Mouse (Mus musculus) gastrocnemius, postnatal 14 days (tissue): ENCODE data around the gene Lrp2. TPM values are rescaled to one million over a fixed set of nuclear protein-coding genes. Genes with fewer than 3 reads are reported as not detected.

Source experiments
- DNase-seq: peaks from one replicate; pipeline ENCODE4 v3.0.0; 2021; ENCODE audit warnings: mixed read lengths
- intact Hi-C: fragments of 180-260 bp; cut with DNase I; formaldehyde crosslinking; loops from one replicate; pipeline ENCODE4 v1.15.1; 2025; ENCODE audit warnings: low total_unique reads
- total RNA-seq, 2 experiments: library from RNA; stranded (reverse); gene quantifications; 2 replicates each; pipeline ENCODE4 v1.2.3; 2021

The Lrp2 gene
- total RNA-seq, 2 experiments from 2014 or later, result not detected

GRCm38 (mm10) chr2:69531528-69532055, 54.3 kb downstream of the Lrp2 start:
- intact Hi-C loops, result no loop called here
- DNase-seq, result no peak

- intact Hi-C loops, result no loop called here
Measured at GRCm38 (mm10) chr2:69530691-69531527, 55.0 kb downstream of the Lrp2 start.

GRCm38 (mm10) chr2:69530126-69530525, 55.7 kb downstream of the Lrp2 start:
- intact Hi-C loops, result no loop called here

More at GRCm38 (mm10) chr2:69530691-69531527, 55.0 kb downstream of the Lrp2 start:
- no peak for DNase-seq

GRCm38 (mm10) chr2:69520273-69520672, 65.6 kb downstream of the Lrp2 start:
- intact Hi-C loops, result no loop called here
- no peak for DNase-seq

More at GRCm38 (mm10) chr2:69530126-69530525, 55.7 kb downstream of the Lrp2 start:
- no peak for DNase-seq

- DNase-seq, result no peak
- intact Hi-C loops, result no loop called here
Measured at GRCm38 (mm10) chr2:69518307-69518706, 67.6 kb downstream of the Lrp2 start.

GRCm38 (mm10) chr2:69511766-69512165, 74.1 kb downstream of the Lrp2 start:
- no peak for DNase-seq
- intact Hi-C loops, result no loop called here

- intact Hi-C loops, result no loop called here
Measured at GRCm38 (mm10) chr2:69500357-69500756, 85.5 kb downstream of the Lrp2 start.

GRCm38 (mm10) chr2:69493130-69493529, 92.7 kb downstream of the Lrp2 start:
- intact Hi-C loops, result no loop called here
- no peak for DNase-seq

More at GRCm38 (mm10) chr2:69500357-69500756, 85.5 kb downstream of the Lrp2 start:
- DNase-seq, result no peak

- intact Hi-C loops, result no loop called here
Measured at GRCm38 (mm10) chr2:69480965-69481364, 104.9 kb downstream of the Lrp2 start.

GRCm38 (mm10) chr2:69479859-69480258, 106.0 kb downstream of the Lrp2 start:
- intact Hi-C loops, result no loop called here
- no peak for DNase-seq

More at GRCm38 (mm10) chr2:69480965-69481364, 104.9 kb downstream of the Lrp2 start:
- no peak for DNase-seq

- intact Hi-C loops, result no loop called here
Measured at GRCm38 (mm10) chr2:69476901-69477300, 109.0 kb downstream of the Lrp2 start.

GRCm38 (mm10) chr2:69475177-69475576, 110.7 kb downstream of the Lrp2 start:
- intact Hi-C loops, result no loop called here
- DNase-seq, result no peak

More at GRCm38 (mm10) chr2:69476901-69477300, 109.0 kb downstream of the Lrp2 start:
- DNase-seq, result no peak

- intact Hi-C loops, result no loop called here
- no peak for DNase-seq
Measured at GRCm38 (mm10) chr2:69471837-69472236, 114.0 kb downstream of the Lrp2 start.

GRCm38 (mm10) chr2:69463609-69464008, 122.3 kb downstream of the Lrp2 start:
- no peak for DNase-seq
- intact Hi-C loops, result no loop called here

GRCm38 (mm10) chr2:69459481-69459880, 126.4 kb downstream of the Lrp2 start:
- intact Hi-C loops, result no loop called here
- no peak for DNase-seq

- intact Hi-C loops, result no loop called here
- no peak for DNase-seq
Measured at GRCm38 (mm10) chr2:69451128-69451527, 134.7 kb downstream of the Lrp2 start.

- intact Hi-C loops, result no loop called here
- DNase-seq, result no peak
Measured at GRCm38 (mm10) chr2:69448581-69448980, 137.3 kb downstream of the Lrp2 start.

- intact Hi-C loops, result no loop called here
- no peak for DNase-seq
Measured at GRCm38 (mm10) chr2:69445896-69446472, 139.9 kb downstream of the Lrp2 start.

GRCm38 (mm10) chr2:69441656-69442055, 144.2 kb downstream of the Lrp2 start:
- DNase-seq, result no peak
- intact Hi-C loops, result no loop called here

- DNase-seq, result peak; percentile 49
Measured at GRCm38 (mm10) chr2:69428116-69428515, 157.7 kb downstream of the Lrp2 start.

More at GRCm38 (mm10) chr2:69428116-69428515, 157.7 kb downstream of the Lrp2 start:
- intact Hi-C loops, result loop anchor here (5.0 kb wide), 1 partner anchor 646 kb away; no protein-coding TSS in a partner anchor
